Mouse (Mus musculus): ENCODE results near the gene Adam1b. TPM values are rescaled to one million over a fixed set of nuclear protein-coding genes. Genes with fewer than 3 reads are reported as not detected.

The Adam1b gene
- polyA plus RNA-seq, 2 experiments = not detected

DNA sequence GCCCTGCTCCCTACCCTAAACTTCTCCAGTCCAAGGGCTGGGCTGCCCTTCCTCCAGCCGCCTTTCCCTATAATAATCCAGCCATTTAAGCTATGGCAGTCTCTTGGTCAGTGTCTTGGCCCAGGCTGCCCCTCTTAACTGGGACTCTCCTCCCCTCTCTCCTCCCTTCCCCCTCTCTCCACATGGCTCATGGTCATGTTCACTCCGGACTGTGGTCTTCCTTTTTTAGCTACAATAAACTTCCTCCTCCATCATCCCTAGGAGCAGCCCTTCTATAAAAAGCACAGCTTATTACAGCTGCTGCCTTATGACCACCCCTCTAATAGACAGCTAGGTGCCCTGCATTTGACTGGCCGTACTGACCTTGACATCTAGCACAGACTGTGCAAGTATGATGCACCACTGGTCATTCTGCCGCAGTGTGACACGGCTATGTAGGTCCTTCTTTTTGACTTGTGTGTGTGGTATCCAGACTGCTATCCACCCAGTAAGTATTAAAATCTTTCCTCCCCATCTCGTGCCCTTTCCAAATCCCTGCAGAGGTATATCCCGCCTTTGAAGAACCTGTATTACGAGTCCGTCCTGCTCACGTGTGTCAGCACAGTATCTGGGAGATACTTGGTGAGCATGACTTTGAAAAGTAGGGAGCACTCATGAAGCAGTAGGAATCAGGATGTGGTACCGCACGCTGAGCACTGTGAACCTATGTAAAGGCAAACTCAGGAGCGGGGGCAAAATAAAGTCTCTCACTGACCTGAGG is 49.3 kb downstream of the Adam1b start:
- no peak for ATAC-seq (ENCODE audit: insufficient read depth)
- Histone ChIP-seq H3K9ac (replicated peaks) (no peak overlapping the region), H3K9me3 (ENCODE audit: control insufficient read depth, low read length) (no peaks in the 10 kb centered on the region), H3K27ac (no peak overlapping the region; the same call in 1 of the 2 replicates), H3K36me3 (replicated peaks; ENCODE audit: control insufficient read depth, insufficient read depth, low read depth) (peaks cover 7% of the 10 kb centered on the region; the same call in 1 of the 2 replicates), H3K4me3 (ENCODE audit: insufficient read depth in 1 of 2, low read depth in 2 of 2, low read length in 2 of 2) (no peak overlapping the region), H3K4me1 (replicated peaks; ENCODE audit: control insufficient read depth in 2 of 2, insufficient read depth in 2 of 2, low read length in 1 of 2) (peaks cover 8 to 15% of the 10 kb centered on the region in 2 experiments), H3K27me3 (ENCODE audit: control insufficient read depth, insufficient read depth, low read length) (no peaks in the 10 kb centered on the region), H3K4me2 (ENCODE audit: low read depth) (peak overlapping the region; percentile 86)
- TF ChIP-seq EP300 (IDR thresholded peaks at IDR 0.05; ENCODE audit: low read depth) (no peak), CTCF (IDR thresholded peaks at IDR 0.05; ENCODE audit: low read depth) (no peak)
- WGBS (ENCODE audit: insufficient replicate concordance) = 85% methylated on average over 13 of the region's 13 CpGs
- DNase-seq (ENCODE audit: low read depth in 3 of 3, low spot score in 3 of 3) = no peak

DNA sequence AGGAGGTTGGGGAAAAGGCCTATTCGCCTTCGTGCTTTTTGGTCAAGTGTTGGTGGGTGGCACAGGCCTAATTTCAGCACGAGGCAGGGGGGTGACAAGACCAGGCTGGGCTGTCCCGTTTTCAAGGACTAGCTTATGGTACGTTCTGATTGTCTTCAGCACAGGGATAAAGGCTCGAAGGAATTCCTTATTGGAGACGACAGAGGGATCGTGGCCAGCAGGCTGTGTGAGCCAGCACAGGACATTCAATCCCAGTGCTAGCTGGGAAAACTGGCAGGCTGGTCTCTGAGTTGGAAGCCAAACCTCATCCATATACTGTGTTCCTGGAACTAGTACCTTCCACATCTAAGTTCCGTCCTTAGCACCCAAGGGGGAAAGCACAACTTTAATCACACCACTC is 50.3 kb downstream of the Adam1b start:
- DNase-seq (ENCODE audit: low read depth in 3 of 3, low spot score in 3 of 3) (no peak), ATAC-seq (ENCODE audit: insufficient read depth) (peak; percentile 4)
- TF ChIP-seq EP300 (IDR thresholded peaks at IDR 0.05; ENCODE audit: low read depth) = no peak
- TF ChIP-seq CTCF (IDR thresholded peaks at IDR 0.05; ENCODE audit: low read depth) = no peak
- Histone ChIP-seq H3K27me3 (ENCODE audit: control insufficient read depth, insufficient read depth, low read length) (no peaks in the 10 kb centered on the region), H3K4me2 (ENCODE audit: low read depth) (peak overlapping the region; percentile 86), H3K9me3 (ENCODE audit: control insufficient read depth, low read length) (no peaks in the 10 kb centered on the region), H3K9ac (replicated peaks) (peak overlapping the region; percentile 90), H3K4me3 (ENCODE audit: insufficient read depth in 1 of 2, low read depth in 2 of 2, low read length in 2 of 2) (peak overlapping the region; percentile 73 to 91), H3K4me1 (replicated peaks; ENCODE audit: control insufficient read depth in 2 of 2, insufficient read depth in 2 of 2, low read length in 1 of 2) (peaks cover 8 to 15% of the 10 kb centered on the region in 2 experiments), H3K36me3 (replicated peaks; ENCODE audit: control insufficient read depth, insufficient read depth, low read depth) (peaks cover 15% of the 10 kb centered on the region), H3K27ac (peak overlapping the region; percentile 74)
- WGBS (ENCODE audit: insufficient replicate concordance) = 5% methylated on average over 9 of the region's 9 CpGs

DNA sequence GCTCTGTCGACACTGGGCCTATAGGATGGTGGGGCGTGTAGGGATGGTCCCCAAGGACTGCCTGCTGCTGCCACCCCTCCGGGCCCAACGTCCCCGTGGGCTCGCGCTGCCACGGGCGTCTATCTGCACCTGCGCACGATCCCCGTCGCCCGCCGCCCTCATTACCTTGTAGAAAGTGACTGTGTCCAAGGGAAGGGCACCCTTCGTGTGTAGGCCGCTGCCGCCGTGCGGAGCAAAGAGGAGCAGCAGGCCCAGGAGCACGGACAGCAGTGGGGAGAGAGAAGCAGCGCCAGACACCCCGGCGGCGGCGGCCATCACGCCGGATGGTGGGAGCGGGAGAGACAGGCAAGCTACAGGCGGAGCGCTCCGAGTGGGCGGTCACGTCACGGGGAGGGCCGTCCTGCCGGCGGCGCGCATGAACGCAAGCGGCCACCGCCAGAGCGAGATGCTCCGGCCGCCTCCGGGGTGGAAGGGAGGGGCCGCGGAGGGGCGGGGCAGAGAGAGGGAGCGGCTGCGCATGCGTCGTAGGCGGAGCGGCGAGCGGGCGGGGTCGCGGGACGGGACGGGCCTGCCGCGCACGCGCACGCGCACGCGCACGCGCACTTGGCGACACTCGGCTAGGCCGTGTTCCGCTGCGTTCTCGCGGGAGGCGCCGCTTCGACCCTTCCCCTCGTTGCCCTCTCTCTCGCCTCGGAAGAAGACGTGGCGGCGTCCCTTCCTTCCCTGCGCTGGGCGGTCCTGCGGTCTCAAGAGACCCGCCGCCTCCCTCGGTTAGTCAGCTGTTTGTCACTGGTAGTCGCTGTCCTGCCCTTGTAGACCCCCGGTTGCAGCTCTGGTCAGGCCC is 51.0 kb downstream of the Adam1b start, which contains the start of gene Erp29:
Gene Erp29 (minus strand): TSS at position 481 of the 844 bp plus-strand sequence.
- TF ChIP-seq EP300 (IDR thresholded peaks at IDR 0.05; ENCODE audit: low read depth) = peak; percentile 43; the same call in 1 of the 2 replicates
- peak; percentile 53 for TF ChIP-seq CTCF (IDR thresholded peaks at IDR 0.05; ENCODE audit: low read depth)
- H3K4me1 ChIP-seq (replicated peaks; ENCODE audit: control insufficient read depth in 2 of 2, insufficient read depth in 2 of 2, low read length in 1 of 2) = peaks cover 8 to 15% of the 10 kb centered on the region in 2 experiments
- H3K4me3 ChIP-seq (ENCODE audit: insufficient read depth in 1 of 2, low read depth in 2 of 2, low read length in 2 of 2) = peak within 1 kb of the TSS; percentile 73 to 91
- peak within 1 kb of the TSS; percentile 91 for H3K9ac ChIP-seq (replicated peaks)
- no peaks in the 10 kb centered on the region for H3K9me3 ChIP-seq (ENCODE audit: control insufficient read depth, low read length)
- under 1% methylated on average over 95 of the region's 97 CpGs for WGBS (ENCODE audit: insufficient replicate concordance)
- H3K4me2 ChIP-seq (ENCODE audit: low read depth) = peak within 1 kb of the TSS; percentile 88
- H3K27ac ChIP-seq = peak within 1 kb of the TSS; percentile 87
- H3K36me3 ChIP-seq (replicated peaks; ENCODE audit: control insufficient read depth, insufficient read depth, low read depth) = peaks cover 22% of the 10 kb centered on the region
- ATAC-seq (ENCODE audit: insufficient read depth) (peak; percentile 95), DNase-seq (ENCODE audit: low read depth in 3 of 3, low spot score in 3 of 3) (peak; percentile 85 to 89 (median 88))
- no peaks in the 10 kb centered on the region for H3K27me3 ChIP-seq (ENCODE audit: control insufficient read depth, insufficient read depth, low read length)

DNA sequence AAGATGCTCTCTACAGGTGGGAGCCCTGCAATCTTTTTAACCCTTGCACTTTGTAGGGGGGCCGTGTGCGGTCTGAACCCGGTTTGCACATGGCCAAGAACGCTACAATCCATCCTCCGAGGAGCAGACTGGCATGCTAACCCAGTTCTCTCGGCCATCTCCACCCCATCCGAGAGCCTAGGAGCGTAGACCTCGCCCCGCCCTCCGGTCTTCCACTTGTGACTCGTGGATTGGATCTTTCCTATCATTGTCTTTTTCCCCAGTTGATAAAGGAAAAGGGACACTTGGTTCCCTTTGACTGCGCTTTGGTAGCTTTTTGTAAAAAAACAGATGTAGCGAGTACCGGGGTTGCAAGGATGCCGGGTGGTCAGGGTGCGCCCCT is 51.6 kb downstream of the Adam1b start, which contains the start of gene Tmem116:
Gene Tmem116 (plus strand): TSS at position 250 of the 382 bp plus-strand sequence.
- no peaks in the 10 kb centered on the region for H3K27me3 ChIP-seq (ENCODE audit: control insufficient read depth, insufficient read depth, low read length)
- peak within 1 kb of the TSS; percentile 87 for H3K27ac ChIP-seq
- ATAC-seq (ENCODE audit: insufficient read depth) (peak; percentile 52), DNase-seq (ENCODE audit: low read depth in 3 of 3, low spot score in 3 of 3) (peak in 2 of 3 experiments; percentile 53 to 58)
- H3K4me1 ChIP-seq (replicated peaks; ENCODE audit: control insufficient read depth in 2 of 2, insufficient read depth in 2 of 2, low read length in 1 of 2) = peaks cover 8 to 15% of the 10 kb centered on the region in 2 experiments
- H3K4me3 ChIP-seq (ENCODE audit: insufficient read depth in 1 of 2, low read depth in 2 of 2, low read length in 2 of 2) = peak within 1 kb of the TSS; percentile 73 to 91
- no peak for TF ChIP-seq EP300 (IDR thresholded peaks at IDR 0.05; ENCODE audit: low read depth)
- TF ChIP-seq CTCF (IDR thresholded peaks at IDR 0.05; ENCODE audit: low read depth) = no peak
- peaks cover 28% of the 10 kb centered on the region for H3K36me3 ChIP-seq (replicated peaks; ENCODE audit: control insufficient read depth, insufficient read depth, low read depth)
- H3K4me2 ChIP-seq (ENCODE audit: low read depth) = peak within 1 kb of the TSS; percentile 88
- no peaks in the 10 kb centered on the region for H3K9me3 ChIP-seq (ENCODE audit: control insufficient read depth, low read length)
- WGBS (ENCODE audit: insufficient replicate concordance) = under 1% methylated on average over 17 of the region's 17 CpGs
- H3K9ac ChIP-seq (replicated peaks) = peak within 1 kb of the TSS; percentile 91
